Mouse (Mus musculus): ENCODE results near the gene Impg1. TPM values are rescaled to one million over a fixed set of nuclear protein-coding genes. Genes with fewer than 3 reads are reported as not detected.

Gene Impg1
- polyA plus RNA-seq (2012; ENCODE audit: low replicate concordance), result not detected in 2 replicates

DNA sequence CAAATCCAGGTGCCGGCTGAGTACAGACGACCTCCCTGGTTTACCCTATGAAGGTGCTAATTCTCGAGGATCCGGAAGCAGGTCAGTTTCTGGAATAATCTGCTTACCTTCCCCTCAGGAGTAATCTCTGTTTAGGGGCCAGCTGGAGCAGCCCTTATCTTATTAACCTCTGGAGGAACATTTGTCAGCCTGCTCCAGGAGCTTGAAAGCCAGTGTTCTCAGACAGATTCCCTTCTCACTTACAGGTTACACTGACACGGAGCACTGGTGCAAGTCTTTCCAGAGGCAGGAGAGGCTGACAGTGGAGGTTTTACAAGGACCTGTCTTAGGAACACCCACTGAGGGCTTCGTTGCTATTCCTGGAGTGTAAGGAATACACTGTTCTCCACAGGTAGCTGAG lies at the start of gene Impg1:
Impg1 (minus strand) TSS at position 101 of the 400 bp plus-strand sequence.

